Mouse (Mus musculus) heart, postnatal 0 days (tissue): ENCODE measurements around the gene Cdkal1. TPM values are rescaled to one million over a fixed set of nuclear protein-coding genes. Genes with fewer than 3 reads are reported as not detected.

Source experiments
- ATAC-seq: fragments of 200-750 bp; cut with Nextera tagmentation; 2 replicates; pipeline ENCODE4 v1.8.0; 2017; ENCODE audit warnings: low read depth, moderate number of reproducible peaks, moderate library complexity; ENCODE audit not compliant: insufficient read depth
- DNase-seq: peaks from one replicate; pipeline ENCODE4 v3.0.0-alpha.2; 2016; ENCODE audit warnings: low spot score
- H3K27ac ChIP-seq: fragments of 300-500 bp; sonication (generic); 2 replicates; pipeline ENCODE4 v1.5.1; 2014; ENCODE audit warnings: low read depth, mild to moderate bottlenecking
- H3K27me3 ChIP-seq: fragments of 300-500 bp; sonication (generic); 2 replicates; pipeline ENCODE4 v1.6.1; 2014; ENCODE audit warnings: low read length, mixed read lengths; ENCODE audit not compliant: control insufficient read depth, insufficient read depth
- H3K36me3 ChIP-seq: fragments of 300-500 bp; sonication (generic); replicated peaks from 2 replicates; pipeline ENCODE4 v1.6.1; 2014; ENCODE audit warnings: low read length, mixed read lengths; ENCODE audit not compliant: control insufficient read depth, insufficient read depth
- H3K4me1 ChIP-seq: fragments of 300-500 bp; sonication (generic); 2 replicates; pipeline ENCODE4 v1.6.1; 2014; ENCODE audit warnings: antibody characterized with exemption; ENCODE audit not compliant: control insufficient read depth, insufficient read depth
- H3K4me2 ChIP-seq: fragments of 300-500 bp; sonication (generic); 2 replicates; pipeline ENCODE4 v1.6.1; 2014; ENCODE audit warnings: low read depth, mild to moderate bottlenecking, low read length, moderate library complexity
- H3K4me3 ChIP-seq: fragments of 300-500 bp; sonication (generic); 2 replicates; pipeline ENCODE4 v1.5.1; 2014; ENCODE audit warnings: low read depth, low read length
- H3K9ac ChIP-seq: fragments of 300-500 bp; sonication (generic); replicated peaks from 2 replicates; pipeline ENCODE4 v1.6.1; 2014; ENCODE audit warnings: low read depth, low read length, mixed read lengths
- H3K9me3 ChIP-seq: fragments of 300-500 bp; sonication (generic); replicated peaks from 2 replicates; pipeline ENCODE4 v1.6.1; 2016; ENCODE audit warnings: low read length; ENCODE audit not compliant: control insufficient read depth
- CTCF ChIP-seq: IDR thresholded peaks from 2 replicates; pipeline ENCODE4 v1.5.1; 2016; ENCODE audit warnings: antibody characterized with exemption, control low read depth, low read depth
- EP300 ChIP-seq: IDR thresholded peaks from 2 replicates; pipeline ENCODE4 v1.6.1; 2016; ENCODE audit warnings: antibody characterized with exemption, low read depth
- WGBS: fragments of 180-500 bp; shearing (Covaris S2); extraction: QIAGEN DNeasy Blood & Tissue Kit; methylation state at CpG from one replicate; pipeline ENCODE4 v1.1.7; 2014; 5-methylcytosine and 5-hydroxymethylcytosine counted together
- polyA plus RNA-seq: library from polyadenylated mRNA; unstranded; fragments of >200 nt; fragmentation: Nextera tagmentation; extraction: Ambion mirVana; gene quantifications from 2 replicates; pipeline ENCODE4 v1.2.1, GENCODE M21; 2015
- total RNA-seq: library from RNA; depleted of rRNA; stranded (reverse); fragments of >200 nt; gene quantifications from 2 replicates; pipeline ENCODE4 v1.2.3, GENCODE M21; 2014; ENCODE audit warnings: low replicate concordance

Gene Cdkal1
- total and polyA plus RNA-seq, 2 experiments from 2014 or later: 9.6 to 17.6 TPM

- no peak overlapping the region for H3K4me3 ChIP-seq
- no peaks in the 10 kb centered on the region for H3K4me1 ChIP-seq
- DNase-seq (no peak), ATAC-seq (no peak)
- H3K27me3 ChIP-seq: no peaks in the 10 kb centered on the region
- H3K9ac ChIP-seq: no peak overlapping the region
- H3K4me2 ChIP-seq: no peak overlapping the region
- H3K9me3 ChIP-seq: no peaks in the 10 kb centered on the region
- 82% methylated on average over 6 of the region's 6 CpGs for WGBS
- no peak overlapping the region for H3K27ac ChIP-seq
- no peaks in the 10 kb centered on the region for H3K36me3 ChIP-seq
- TF ChIP-seq CTCF (no peak), EP300 (no peak)
Measured at GRCm38 (mm10) chr13:29864331-29864730, 8.9 kb upstream of the Cdkal1 start.

- DNase-seq (no peak), ATAC-seq (no peak)
- H3K4me3 ChIP-seq: no peak overlapping the region
- TF ChIP-seq EP300 (no peak), CTCF (no peak)
- H3K9me3 ChIP-seq: no peaks in the 10 kb centered on the region
- H3K27me3 ChIP-seq: no peaks in the 10 kb centered on the region
- no peak overlapping the region for H3K4me2 ChIP-seq
- no peaks in the 10 kb centered on the region for H3K36me3 ChIP-seq
- no peak overlapping the region for H3K27ac ChIP-seq
- no peaks in the 10 kb centered on the region for H3K4me1 ChIP-seq
- H3K9ac ChIP-seq: no peak overlapping the region
- 31% methylated on average over 2 of the region's 2 CpGs for WGBS
Measured at GRCm38 (mm10) chr13:29860087-29860486, 4.6 kb upstream of the Cdkal1 start.

GRCm38 (mm10) chr13:29857436-29857835 is 2.0 kb upstream of the Cdkal1 start:
- no peak overlapping the region for H3K9ac ChIP-seq
- no peaks in the 10 kb centered on the region for H3K9me3 ChIP-seq
- no peaks in the 10 kb centered on the region for H3K36me3 ChIP-seq
- H3K27me3 ChIP-seq: no peaks in the 10 kb centered on the region
- ATAC-seq (peak; percentile 59; the same call in 1 of the 2 replicates), DNase-seq (peak; percentile 72)
- TF ChIP-seq CTCF: peak; percentile 72
- TF ChIP-seq EP300: no peak
- peak overlapping the region; percentile 30; the same call in 1 of the 2 replicates for H3K4me2 ChIP-seq
- 14% methylated on average over 4 of the region's 4 CpGs for WGBS
- no peak overlapping the region for H3K27ac ChIP-seq
- no peak overlapping the region for H3K4me3 ChIP-seq
- H3K4me1 ChIP-seq: peaks cover 5% of the 10 kb centered on the region; the same call in 1 of the 2 replicates

- WGBS: under 1% methylated on average over 5 of the region's 5 CpGs
- ATAC-seq (no peak), DNase-seq (no peak)
- no peaks in the 10 kb centered on the region for H3K27me3 ChIP-seq
- H3K9ac ChIP-seq: peak overlapping the region; percentile 89
- peak overlapping the region; percentile 94 for H3K27ac ChIP-seq
- H3K9me3 ChIP-seq: no peaks in the 10 kb centered on the region
- peak overlapping the region; percentile 93 for H3K4me2 ChIP-seq
- peaks cover 14% of the 10 kb centered on the region; the same call in 1 of the 2 replicates for H3K36me3 ChIP-seq
- H3K4me3 ChIP-seq: peak overlapping the region; percentile 90
- peaks cover 5% of the 10 kb centered on the region; the same call in 1 of the 2 replicates for H3K4me1 ChIP-seq
- TF ChIP-seq CTCF (no peak), EP300 (no peak)
Measured at GRCm38 (mm10) chr13:29854876-29855275, 598 bp downstream of the Cdkal1 start.

GRCm38 (mm10) chr13:29838409-29839047 is 16.9 kb downstream of the Cdkal1 start:
- Histone ChIP-seq H3K36me3 (peaks cover 28% of the 10 kb centered on the region), H3K4me1 (0 out of 2 replicates have a peak, but pooled peaks cover 3% of the 10 kb centered on the region), H3K9me3 (no peaks in the 10 kb centered on the region), H3K27me3 (no peaks in the 10 kb centered on the region), H3K4me3 (no peak overlapping the region), H3K27ac (no peak overlapping the region), H3K9ac (no peak overlapping the region), H3K4me2 (no peak overlapping the region)
- WGBS: 52% methylated on average over 5 of the region's 5 CpGs
- TF ChIP-seq CTCF (peak; percentile 80), EP300 (no peak)
- ATAC-seq: no peak
- peak; percentile 62 for DNase-seq
